Comparison of ENCODE assay signal across 8 mouse cellular contexts in genomic region chr9:44084659-44085229, GRCm38 (mm10). TPM values are rescaled to one million over a fixed set of nuclear protein-coding genes. Genes with fewer than 3 reads are reported as not detected.
DNase-seq lines count a peak whose midpoint lies in the region; ATAC-seq and TF ChIP-seq lines count a peak whose summit lies in the region.

No protein-coding gene starts in this region.

- peak overlapping the region; percentile 82 for H3K9ac ChIP-seq in MEL (ENCODE audit: control insufficient read depth, low read depth, low read length, poor library complexity, severe bottlenecking)
- H3K9ac ChIP-seq in hindbrain, embryonic 11.5 days (ENCODE audit: low read depth, low read length) = peak overlapping the region; percentile 62

- peaks cover 0 to 24% of the 10 kb centered on the region in 2 experiments; a peak in 3 of 4 replicates for H3K4me1 ChIP-seq in MEL (ENCODE audit: control insufficient read depth in 1 of 2, insufficient read depth in 2 of 2, low read length in 2 of 2)
- peaks cover 11% of the 10 kb centered on the region; the same call in 1 of the 2 replicates for H3K4me1 ChIP-seq in hindbrain, embryonic 11.5 days (replicated peaks; ENCODE audit: control insufficient read depth, insufficient read depth, low read length)

- peak overlapping the region; percentile 92 for H3K4me2 ChIP-seq in hindbrain, embryonic 11.5 days (replicated peaks; ENCODE audit: low read depth, low read length)

- H3K9me3 ChIP-seq in MEL (replicated peaks; ENCODE audit: insufficient read depth, low read length) = no peaks in the 10 kb centered on the region
- no peaks in the 10 kb centered on the region for H3K9me3 ChIP-seq in hindbrain, embryonic 11.5 days (ENCODE audit: control insufficient read depth, low read length)

- ATAC-seq in hindbrain, embryonic 11.5 days (ENCODE audit: low FRiP score) = peak; percentile 72

- peaks cover 0 to 7% of the 10 kb centered on the region in 2 experiments; a peak in 2 of 4 replicates for H3K36me3 ChIP-seq in MEL (ENCODE audit: control insufficient read depth in 1 of 2, insufficient read depth in 2 of 2, low read length in 2 of 2)
- no peaks in the 10 kb centered on the region for H3K36me3 ChIP-seq in hindbrain, embryonic 11.5 days (ENCODE audit: control insufficient read depth, insufficient read depth, low read length)

- TF ChIP-seq EP300 in MEL (IDR thresholded peaks at IDR 0.05; ENCODE audit: low read depth in 1 of 2, low read length in 2 of 2) = no peak

- 0 out of 2 replicates have a peak overlapping the region, but pooled peaks have one; percentile 17 for H3K27ac ChIP-seq in MEL (ENCODE audit: control insufficient read depth, low read depth, low read length)
- no peak overlapping the region for H3K27ac ChIP-seq in hindbrain, embryonic 11.5 days (ENCODE audit: low read depth, low read length)

- no peak; a peak in 1 of 6 replicates for TF ChIP-seq CTCF in MEL (IDR thresholded peaks at IDR 0.05 in 2 of 3, conservative IDR thresholded peaks at IDR 0.05 in 1 of 3; ENCODE audit: control insufficient read depth in 1 of 3, insufficient read depth in 1 of 3, low read depth in 2 of 3, low read length in 3 of 3, poor library complexity in 1 of 3, severe bottlenecking in 1 of 3)

- peak; percentile 73 to 90; a peak in 3 of 4 replicates for TF ChIP-seq POLR2A in MEL (IDR thresholded peaks at IDR 0.05; ENCODE audit: control insufficient read depth in 1 of 2, insufficient read depth in 1 of 2, low read depth in 1 of 2, low read length in 2 of 2, poor library complexity in 1 of 2)

- TF ChIP-seq RAD21 in MEL (IDR thresholded peaks at IDR 0.05; ENCODE audit: low read depth, low read length) = no peak

- H3K27me3 ChIP-seq in MEL (ENCODE audit: control insufficient read depth in 1 of 2, insufficient read depth in 2 of 2, low read length in 2 of 2) = no peaks in the 10 kb centered on the region
- peaks cover 27% of the 10 kb centered on the region for H3K27me3 ChIP-seq in hindbrain, embryonic 11.5 days (ENCODE audit: control insufficient read depth, insufficient read depth, low read length)

- DNase-seq in MEL (ENCODE audit: low read depth, low spot score) = peak; percentile 85
- DNase-seq in cerebellum, adult 9-10 months = peak; percentile 94
- DNase-seq in frontal cortex, adult 2 months (ENCODE audit: extremely low spot score in 1 of 2, low spot score in 1 of 2) = peak; percentile 82 to 91
- peak; percentile 90 for DNase-seq in hindbrain, embryonic 11.5 days (ENCODE audit: low spot score)
- DNase-seq in layer of hippocampus, postnatal 25 days (ENCODE audit: extremely low spot score in 1 of 2, low spot score in 1 of 2) = peak; percentile 81 to 90
- peak; percentile 98 for DNase-seq in lung, postnatal 14 days
- peak; percentile 97 for DNase-seq in ovary, postnatal 36 days (ENCODE audit: low spot score)
- DNase-seq in thymus, postnatal 25 days = peak; percentile 80

- under 1% methylated on average over 55 of the region's 62 CpGs for WGBS in hindbrain, embryonic 11.5 days

- no peaks in the 10 kb centered on the region; the same call in 1 of the 2 replicates for H3K79me2 ChIP-seq in MEL (ENCODE audit: control insufficient read depth, insufficient read depth, low read length, poor library complexity)

- H3K4me3 ChIP-seq in MEL (ENCODE audit: control insufficient read depth in 1 of 2, insufficient read depth in 1 of 2, low read depth in 2 of 2, low read length in 2 of 2) = peak overlapping the region; percentile 61 to 87
- H3K4me3 ChIP-seq in hindbrain, embryonic 11.5 days (ENCODE audit: low read depth, low read length) = peak overlapping the region; percentile 48

TF ChIP-seq in MEL, 35 proteins besides CTCF, POLR2A, EP300 and RAD21:
- TF ChIP-seq NRF1 (IDR thresholded peaks at IDR 0.05; ENCODE audit: insufficient read depth, low read depth, low read length, poor library complexity, severe bottlenecking) (0 out of 2 replicates have a peak, but pooled peaks have one; percentile 5), MAZ (IDR thresholded peaks at IDR 0.05; ENCODE audit: low read depth, low read length) (peak; percentile 32; the same call in 1 of the 2 replicates), POLR2AphosphoS2 (IDR thresholded peaks at IDR 0.05; ENCODE audit: low read length) (peak; percentile 68; the same call in 1 of the 2 replicates), ZKSCAN1 (IDR thresholded peaks at IDR 0.05; ENCODE audit: low read depth, low read length) (no peak), USF1 (IDR thresholded peaks at IDR 0.05; ENCODE audit: low read depth, low read length) (peak; percentile 30; the same call in 1 of the 2 replicates), NELFE (IDR thresholded peaks at IDR 0.05; ENCODE audit: low read depth, low read length) (peak; percentile 89), TCF12 (IDR thresholded peaks at IDR 0.05; ENCODE audit: low read depth, low read length) (no peak), ZMIZ1 (IDR thresholded peaks at IDR 0.05; ENCODE audit: low read depth, low read length) (peak; percentile 50; the same call in 1 of the 2 replicates), MXI1 (IDR thresholded peaks at IDR 0.05; ENCODE audit: low read depth, low read length) (0 out of 2 replicates have a peak, but pooled peaks have one; percentile 38), TBP (IDR thresholded peaks at IDR 0.05; ENCODE audit: low read depth, low read length) (no peak), ETS1 (IDR thresholded peaks at IDR 0.05; ENCODE audit: low read depth, low read length) (0 out of 2 replicates have a peak, but pooled peaks have one; percentile 21), ELF1 (IDR thresholded peaks at IDR 0.05; ENCODE audit: low read depth, low read length) (no peak)

RNA-seq across cellular contexts. Expression of gene Mfrp, which starts 16.8 kb away (rescaled TPM):
- total RNA-seq in MEL (2012; rRNA removed) = not detected in 2 replicates
- under 1 TPM in 1 of 2 experiments, not detected in 1; 0.10 TPM for polyA plus RNA-seq in MEL (2012; ENCODE audit: insufficient read depth in 1 of 2, insufficient read length in 2 of 2, low read depth in 1 of 2, low replicate concordance in 2 of 2, missing spikeins in 1 of 2)
- 0.14 and 0.21 TPM in 2 replicates for polyA plus RNA-seq in frontal cortex, adult 2 months (2012; rRNA removed)
- 0.10 and 0.23 TPM in 2 replicates for polyA plus RNA-seq in hindbrain, embryonic 11.5 days (2014; fragmentation: Nextera tagmentation; extraction: Ambion mirVana)
- total RNA-seq in layer of hippocampus, postnatal 25 days (2021) = under 1 TPM; 0.31 to 0.49 TPM

RNA-seq across cellular contexts. Expression of gene Usp2, which starts 17.9 kb away (rescaled TPM):
- 3.6 and 4.3 TPM in 2 replicates for total RNA-seq in MEL (2012; rRNA removed)
- polyA plus RNA-seq in MEL (2012; ENCODE audit: insufficient read depth in 1 of 2, insufficient read length in 2 of 2, low read depth in 1 of 2, low replicate concordance in 2 of 2, missing spikeins in 1 of 2) = 10 to 100 TPM in 1 of 2 experiments, not detected in 1; 13.9 TPM
- 40.2 and 44.9 TPM in 2 replicates for polyA plus RNA-seq in frontal cortex, adult 2 months (2012; rRNA removed)
- 11.4 and 13.9 TPM in 2 replicates for polyA plus RNA-seq in hindbrain, embryonic 11.5 days (2014; fragmentation: Nextera tagmentation; extraction: Ambion mirVana)
- 10 to 100 TPM; 59.4 to 81.4 TPM for total RNA-seq in layer of hippocampus, postnatal 25 days (2021)

RNA-seq across cellular contexts. Expression of gene C1qtnf5, which starts 22.3 kb away (rescaled TPM):
- 0.19 TPM in 1 of 2 replicates, not detected in the other for total RNA-seq in MEL (2012; rRNA removed)
- under 1 TPM in 1 of 2 experiments, not detected in 1; 0.13 TPM for polyA plus RNA-seq in MEL (2012; ENCODE audit: insufficient read depth in 1 of 2, insufficient read length in 2 of 2, low read depth in 1 of 2, low replicate concordance in 2 of 2, missing spikeins in 1 of 2)
- 31.7 and 39.5 TPM in 2 replicates for polyA plus RNA-seq in frontal cortex, adult 2 months (2012; rRNA removed)
- 0.82 and 1.2 TPM in 2 replicates for polyA plus RNA-seq in hindbrain, embryonic 11.5 days (2014; fragmentation: Nextera tagmentation; extraction: Ambion mirVana)
- total RNA-seq in layer of hippocampus, postnatal 25 days (2021) = 10 to 100 TPM; 13.6 to 16.8 TPM

RNA-seq across cellular contexts. Expression of gene Gm49380, which starts 28.6 kb away (rescaled TPM):
- not detected in 2 replicates for total RNA-seq in MEL (2012; rRNA removed)
- polyA plus RNA-seq in MEL (2012; ENCODE audit: insufficient read depth in 1 of 2, insufficient read length in 2 of 2, low read depth in 1 of 2, low replicate concordance in 2 of 2, missing spikeins in 1 of 2) = under 1 TPM in 1 of 2 experiments, not detected in 1; 0.24 TPM
- polyA plus RNA-seq in frontal cortex, adult 2 months (2012; rRNA removed) = 0.16 and 0.21 TPM in 2 replicates
- polyA plus RNA-seq in hindbrain, embryonic 11.5 days (2014; fragmentation: Nextera tagmentation; extraction: Ambion mirVana) = 0.29 and 0.38 TPM in 2 replicates
- under 1 TPM in 1 of 2 experiments, not detected in 1; 0.28 TPM for total RNA-seq in layer of hippocampus, postnatal 25 days (2021)

RNA-seq across cellular contexts. Expression of gene Rnf26, which starts 28.6 kb away (rescaled TPM):
- total RNA-seq in MEL (2012; rRNA removed) = 13.3 and 14.0 TPM in 2 replicates
- 10 to 100 TPM in 1 of 2 experiments, not detected in 1; 55.1 TPM for polyA plus RNA-seq in MEL (2012; ENCODE audit: insufficient read depth in 1 of 2, insufficient read length in 2 of 2, low read depth in 1 of 2, low replicate concordance in 2 of 2, missing spikeins in 1 of 2)
- 26.9 and 29.0 TPM in 2 replicates for polyA plus RNA-seq in frontal cortex, adult 2 months (2012; rRNA removed)
- polyA plus RNA-seq in hindbrain, embryonic 11.5 days (2014; fragmentation: Nextera tagmentation; extraction: Ambion mirVana) = 43.7 and 51.8 TPM in 2 replicates
- total RNA-seq in layer of hippocampus, postnatal 25 days (2021) = 10 to 100 TPM; 30.3 to 33.0 TPM

Comparison
In these comparisons a context has a peak if more than half of its experiments do, and no peak if none do; other contexts are left out.
1. RNA of gene C1qtnf5, which starts 22.3 kb away (polyA plus RNA-seq): 31.7 to 39.5 TPM in frontal cortex, adult 2 months; 0.82 to 1.2 TPM in hindbrain, embryonic 11.5 days and 0.13 TPM in MEL; every median in the first group is over 10 times any median in the second.
2. Peak in every context shown above with its lines, with median percentiles within 50 percentile points of each other: DNase-seq.